Mouse (Mus musculus) cortical plate, adult 2 months (tissue): ENCODE results near the gene Dnajb8.

Experiments
- CTCF ChIP-seq: fragments of 200-500 bp; IDR thresholded peaks from 2 replicates; pipeline ENCODE4 v1.5.1; 2011; ENCODE audit warnings: mild to moderate bottlenecking, control low read depth, low read length; ENCODE audit not compliant: insufficient read depth; ENCODE audit errors: extremely low read depth
- POLR2A ChIP-seq: fragments of 200-500 bp; IDR thresholded peaks from 2 replicates; pipeline ENCODE4 v1.6.1; 2011; ENCODE audit warnings: mild to moderate bottlenecking, low read length, control low read depth; ENCODE audit not compliant: insufficient read depth; ENCODE audit errors: extremely low read depth

GRCm38 (mm10) chr6:88215797-88216196, 6.3 kb upstream of the Dnajb8 start:
- TF ChIP-seq CTCF: no peak
- TF ChIP-seq POLR2A: no peak
